Mouse (Mus musculus) heart, postnatal 25 days (tissue): ENCODE measurements at regions not wholly inside any gene's neighbourhood (a gene's known extent, or its start where the extent isn't known, plus 50 kb on each side); places are given as distances from the start of the nearest gene placed in this dataset.

Experiments used
- DNase-seq: peaks from one replicate; pipeline ENCODE4 v3.0.0; 2022; ENCODE audit warnings: low spot score
- intact Hi-C: fragments of 180-260 bp; cut with DNase I; formaldehyde crosslinking; loops from one replicate; pipeline ENCODE4 v1.15.1; 2025

DNA sequence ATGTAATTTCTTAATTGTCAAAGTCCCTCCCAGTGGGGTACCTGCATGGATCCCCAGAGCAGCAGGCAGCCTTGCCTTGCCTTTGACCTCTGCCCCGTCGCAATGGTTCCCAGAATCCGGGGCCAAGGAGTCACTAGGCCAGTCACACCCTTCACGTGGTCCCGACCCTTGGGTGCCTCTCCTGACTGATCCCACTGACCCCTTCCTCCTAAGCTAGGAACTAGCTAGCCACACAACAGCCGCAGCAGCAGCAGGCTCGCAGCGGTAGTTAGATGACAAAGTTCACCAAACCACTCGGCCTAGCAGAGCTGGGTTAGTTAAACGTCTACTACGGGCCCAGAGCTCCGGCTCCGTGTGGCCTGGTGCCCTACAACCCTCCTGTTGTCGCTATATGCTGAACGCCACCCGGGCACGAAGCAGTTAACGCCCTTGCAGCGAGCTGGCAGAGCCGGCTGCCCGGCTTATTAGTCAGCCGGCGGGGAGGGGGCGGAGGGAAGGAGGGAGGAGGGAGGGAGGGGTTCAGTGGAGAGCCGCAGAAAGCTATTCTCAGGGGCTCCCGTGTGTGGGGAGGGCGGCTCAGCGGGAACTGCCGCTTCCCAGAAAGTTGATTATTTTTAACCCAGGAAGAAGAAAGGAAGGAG is 84.6 kb downstream of the 1700001O22Rik start:
- intact Hi-C loops = loop anchor here (5.0 kb wide), 1 partner anchor 122 kb away; the partner anchor contains the start of gene Cstad
- DNase-seq = peak; percentile 72

DNA sequence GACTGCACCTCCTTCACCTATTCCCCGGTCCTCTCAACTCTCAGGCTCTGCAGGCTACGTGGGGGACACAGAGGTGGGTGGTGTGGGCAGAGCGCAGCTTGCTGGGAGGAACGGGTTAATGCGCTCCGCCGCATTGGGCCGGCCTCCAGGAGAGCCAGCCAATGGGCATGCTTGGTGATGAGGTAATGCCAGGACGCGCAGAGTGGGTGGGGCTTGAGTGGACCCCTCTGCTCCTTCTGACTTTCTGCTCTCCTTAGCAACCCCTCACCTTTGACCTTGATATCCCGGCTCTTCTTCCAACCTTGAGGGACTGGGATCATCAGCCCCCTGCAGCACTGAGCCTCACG is 85.2 kb downstream of the 1700001O22Rik start:
- intact Hi-C loops = loop anchor here (5.0 kb wide), 1 partner anchor 121 kb away; the partner anchor contains the start of gene Cstad
- DNase-seq = peak; percentile 85

DNA sequence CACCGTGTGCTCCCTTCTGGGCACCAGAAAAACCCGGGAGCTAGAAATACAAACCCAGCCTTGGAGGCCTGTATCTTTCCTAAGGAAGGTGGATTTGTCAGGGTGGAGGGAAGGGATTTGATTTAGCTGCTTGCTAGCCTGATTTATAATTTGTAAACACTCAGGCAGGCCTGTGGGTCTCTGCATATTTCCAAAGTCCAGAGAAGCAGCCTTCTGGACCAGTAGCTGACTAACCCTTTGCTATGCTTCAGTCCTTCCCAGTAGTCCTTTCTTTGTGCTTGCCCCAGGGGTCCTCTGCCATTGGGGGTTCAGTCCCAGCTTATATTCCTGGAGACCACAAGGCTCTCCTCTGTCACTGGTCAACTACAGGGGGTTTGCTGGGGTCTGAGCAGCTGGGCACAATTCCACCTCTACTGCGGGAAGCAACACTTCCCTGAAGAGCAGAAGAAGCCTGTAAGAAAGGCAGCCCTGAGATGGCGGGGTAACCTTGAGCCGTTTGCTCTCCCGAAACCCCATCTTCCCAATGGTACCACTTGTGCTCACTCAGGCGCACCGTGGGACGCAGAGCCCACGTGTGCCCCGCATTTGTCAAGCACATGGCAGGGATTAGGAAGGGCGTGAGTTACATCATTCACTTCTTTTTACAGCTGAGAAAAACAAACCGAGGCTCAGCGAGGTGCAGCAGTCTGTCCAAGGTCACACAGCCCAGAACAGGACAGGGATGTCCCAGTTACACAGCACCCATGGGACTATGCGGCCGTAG is 85.7 kb downstream of the 1700001O22Rik start:
- DNase-seq = no peak
- intact Hi-C loops = loop anchor here (5.0 kb wide), 1 partner anchor 120 kb away; the partner anchor contains the start of gene Cstad

DNA sequence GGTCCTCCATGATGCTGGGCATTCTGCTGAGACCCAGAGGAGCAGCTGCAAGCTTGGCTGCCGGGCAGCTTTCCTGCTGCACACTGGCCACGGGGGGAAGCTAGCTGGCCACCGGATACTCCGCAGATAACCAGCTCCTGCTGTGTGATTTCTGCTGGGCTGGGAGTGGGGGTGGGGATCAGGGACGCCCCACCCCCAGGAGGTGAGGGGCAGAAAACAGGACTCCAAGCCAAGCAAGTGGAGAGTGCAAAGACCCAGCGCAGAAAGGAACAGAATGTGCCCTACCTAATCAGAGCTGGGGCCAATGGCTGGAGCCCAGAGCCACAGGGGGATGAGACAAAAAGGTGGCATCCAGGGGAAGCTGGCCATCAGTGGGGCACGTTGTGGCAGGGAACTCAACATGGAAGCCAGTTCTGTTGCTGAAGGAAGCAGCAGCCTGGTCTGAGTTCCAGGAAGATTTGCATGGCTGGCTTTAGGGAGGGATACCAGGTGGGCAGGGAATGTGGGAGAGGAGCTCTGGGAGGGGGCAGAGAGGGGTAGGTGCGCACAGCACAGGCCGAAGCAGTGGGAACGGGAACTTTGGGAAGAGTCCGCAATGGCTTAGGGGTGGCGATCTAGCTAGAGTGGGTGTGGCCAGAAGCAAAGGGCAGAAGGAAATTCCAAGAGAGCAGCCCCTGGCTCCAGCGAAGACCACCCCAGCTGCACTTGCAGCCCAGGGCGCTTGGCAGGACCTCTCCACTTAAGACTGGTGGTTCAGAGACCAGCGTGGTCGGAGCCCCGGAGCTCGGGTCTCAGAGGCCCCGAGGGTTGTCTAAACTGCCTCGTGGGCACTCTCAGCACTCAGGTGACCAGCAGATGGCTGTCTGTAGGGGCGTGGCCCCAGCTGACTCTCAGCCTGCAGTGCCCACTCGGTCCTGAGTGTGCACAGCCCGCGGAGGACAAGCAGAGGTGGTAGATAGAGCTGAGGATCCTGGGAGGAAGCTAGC is 86.6 kb downstream of the 1700001O22Rik start:
- peak; percentile 56 for DNase-seq
- intact Hi-C loops = loop anchor here (5.0 kb wide), 1 partner anchor 120 kb away; the partner anchor contains the start of gene Cstad

DNA sequence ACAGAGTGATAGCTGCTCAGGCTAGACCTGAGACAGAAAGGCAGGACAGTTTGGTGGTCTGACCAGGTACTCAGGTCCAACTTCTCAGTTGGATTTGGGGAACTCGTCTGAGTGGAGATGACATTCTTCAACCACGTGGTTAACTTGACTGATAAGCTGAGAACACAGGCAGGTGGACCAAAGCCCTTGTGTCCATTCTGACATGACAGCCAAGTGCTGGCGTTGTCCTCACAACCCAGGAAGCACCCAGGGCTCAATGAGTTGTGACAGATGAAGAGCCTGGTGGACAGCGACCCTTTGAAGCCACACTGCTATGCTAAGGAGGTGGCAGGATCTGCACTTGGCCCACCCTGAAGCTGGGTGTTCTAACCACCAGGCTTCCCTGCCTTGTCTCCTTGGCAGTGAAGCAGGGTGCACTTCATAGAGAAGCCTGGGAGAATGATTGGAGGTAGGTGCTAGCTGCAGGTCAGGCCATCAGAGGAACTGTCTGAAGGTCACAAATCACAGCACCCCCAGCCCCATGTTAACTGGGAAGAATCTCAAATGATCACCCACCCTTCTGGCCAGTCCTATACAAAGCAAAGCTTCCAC is 87.6 kb downstream of the 1700001O22Rik start:
- intact Hi-C loops = loop anchor here (5.0 kb wide), 1 partner anchor 119 kb away; the partner anchor contains the start of gene Cstad
- no peak for DNase-seq

DNA sequence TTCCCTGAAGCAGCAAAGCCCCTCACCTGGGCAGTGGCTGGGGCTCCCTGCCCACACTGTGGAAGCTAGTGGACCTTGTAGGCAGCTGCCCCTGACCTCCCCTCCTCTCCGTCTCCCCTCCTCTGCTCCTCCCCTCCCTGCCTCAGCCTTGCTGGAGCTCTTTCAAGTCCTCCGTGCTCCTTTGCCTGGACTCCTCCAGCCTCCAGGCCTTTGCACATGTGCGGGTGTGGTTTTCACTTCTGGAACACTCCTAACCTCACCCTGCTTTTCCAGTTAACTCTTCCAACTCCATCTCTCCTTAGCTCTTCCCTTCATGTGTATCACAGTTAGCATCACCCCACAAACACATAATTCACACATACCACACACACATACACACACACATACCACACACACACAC is 89.9 kb downstream of the 1700001O22Rik start:
- intact Hi-C loops = no loop called here
- no peak for DNase-seq

DNA sequence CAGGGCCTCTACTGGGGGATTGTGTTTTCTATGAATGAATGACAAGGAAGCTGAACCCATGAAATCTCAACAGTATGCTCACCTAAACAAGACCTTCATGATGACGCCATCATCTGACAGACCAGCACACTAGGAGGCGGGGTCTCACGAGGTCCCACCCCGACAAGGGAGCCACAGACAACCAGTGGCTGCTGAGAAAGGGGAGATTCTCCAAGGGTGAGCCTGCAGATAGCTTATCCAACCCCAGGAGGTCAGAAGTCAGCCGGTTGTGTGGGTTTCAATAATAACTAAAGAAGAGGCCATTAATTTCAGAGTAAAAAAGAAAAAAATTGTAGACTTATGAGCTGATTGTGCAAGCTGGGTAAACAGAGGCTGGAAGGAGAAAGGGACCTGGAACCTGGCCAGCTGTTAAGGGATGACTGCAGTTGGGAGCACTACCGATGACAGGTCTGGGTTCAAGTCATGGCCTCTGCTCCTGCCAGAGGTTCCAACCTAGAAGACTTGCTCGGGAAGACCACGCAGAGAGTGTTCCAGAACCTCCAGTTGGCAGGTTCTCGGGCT is 90.5 kb downstream of the 1700001O22Rik start:
- no peak for DNase-seq

DNA sequence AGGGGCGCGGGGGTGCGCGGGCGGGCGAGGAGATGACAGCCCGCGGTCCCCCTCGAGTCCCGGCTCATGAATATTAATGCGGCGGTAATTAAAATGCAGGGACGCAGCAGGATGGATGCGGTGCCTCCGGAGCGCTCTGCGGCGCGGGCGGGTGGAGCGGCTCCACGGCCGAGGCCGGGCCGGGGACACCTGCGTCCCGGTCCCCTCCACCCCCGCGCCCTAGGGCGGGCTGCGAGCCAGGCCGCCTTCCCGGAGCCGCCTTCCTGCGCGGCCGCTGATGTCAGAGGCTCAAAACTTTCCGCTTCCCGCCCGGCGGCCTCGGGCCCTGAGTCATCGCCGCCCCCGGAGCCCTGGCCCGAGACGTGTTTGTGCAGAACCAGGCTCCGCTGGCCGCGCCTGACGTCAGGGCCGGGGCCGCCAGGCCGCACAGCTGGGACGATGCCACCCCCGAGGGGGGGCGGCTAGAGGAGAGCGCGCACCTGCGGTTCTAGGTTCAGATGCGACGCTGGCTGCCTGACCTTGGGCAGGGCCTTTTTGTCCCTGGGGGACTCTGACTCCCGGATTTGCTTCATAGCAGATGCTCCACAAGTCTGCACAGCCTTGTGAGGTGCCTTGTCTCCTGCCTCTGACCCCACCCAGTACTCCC is 91.5 kb downstream of the 1700001O22Rik start:
- intact Hi-C loops = no loop called here
- peak; percentile 96 for DNase-seq

More for the DNA sequence above, 90.5 kb downstream of the 1700001O22Rik start:
- intact Hi-C loops = no loop called here

DNA sequence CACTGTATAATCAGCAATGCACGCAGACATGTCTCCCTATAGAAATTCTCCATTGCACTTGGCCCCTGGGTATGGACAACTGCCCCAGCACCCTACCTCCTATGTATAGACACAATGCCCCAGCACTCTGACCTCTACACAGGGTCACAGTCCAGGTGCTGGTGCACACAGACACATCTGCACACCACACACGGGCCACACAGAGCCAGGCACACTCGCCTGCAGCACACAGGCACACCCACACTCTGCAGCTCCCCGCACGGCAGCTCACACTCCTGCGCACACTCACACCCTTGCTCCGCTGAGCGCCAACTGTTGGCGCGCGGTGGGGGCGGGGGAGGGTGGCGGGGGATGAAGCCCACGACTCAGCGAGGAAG is 92.0 kb downstream of the 1700001O22Rik start:
- intact Hi-C loops = no loop called here
- DNase-seq = no peak

DNA sequence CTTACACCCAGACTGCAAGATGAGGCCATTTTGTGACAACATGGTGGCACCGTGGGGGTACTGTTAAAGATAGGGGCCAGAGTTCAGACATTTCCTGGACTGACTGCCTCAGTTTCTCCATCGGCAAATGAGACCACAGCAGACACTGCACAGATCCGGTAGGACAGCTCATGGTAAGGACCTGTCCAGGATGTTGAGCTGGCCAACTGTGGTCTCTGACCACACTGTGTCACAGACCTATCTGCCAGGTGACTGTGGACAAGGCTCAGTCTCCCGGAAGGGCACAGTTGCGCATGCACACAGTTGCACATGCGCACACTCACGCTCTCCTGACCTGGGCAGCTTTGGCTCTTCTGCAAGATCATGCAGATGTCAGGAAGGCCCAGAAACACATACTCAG is 92.6 kb downstream of the 1700001O22Rik start:
- intact Hi-C loops = no loop called here
- no peak for DNase-seq

DNA sequence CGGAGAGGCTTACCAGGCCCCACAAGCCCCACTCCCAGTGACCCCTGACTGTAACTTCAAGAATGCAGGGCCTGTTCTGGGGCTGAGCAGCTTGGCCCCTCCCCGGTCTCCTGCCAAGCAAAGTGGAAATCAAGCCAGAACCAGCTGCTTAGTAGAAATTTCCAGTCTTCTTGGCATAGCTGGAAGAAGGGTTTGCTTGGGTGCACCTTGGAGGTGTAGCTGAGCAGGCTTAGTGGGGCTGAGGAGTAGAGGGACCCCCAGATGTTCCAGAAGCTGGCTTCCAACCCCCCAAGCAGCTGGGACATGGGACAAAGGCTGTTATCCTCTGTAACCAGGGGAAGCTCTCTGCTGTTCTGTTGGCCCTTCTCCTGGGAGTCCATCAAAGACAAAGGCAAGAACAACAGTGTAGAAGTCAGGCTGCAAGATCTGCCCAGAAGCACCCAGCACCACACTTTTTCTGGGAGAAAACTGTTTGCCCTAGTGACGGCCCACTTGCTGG is 94.0 kb downstream of the 1700001O22Rik start:
- intact Hi-C loops = loop anchor here (5.0 kb wide), 1 partner anchor 237 kb away; the partner anchor contains the start of gene Ier5l
- DNase-seq = no peak

DNA sequence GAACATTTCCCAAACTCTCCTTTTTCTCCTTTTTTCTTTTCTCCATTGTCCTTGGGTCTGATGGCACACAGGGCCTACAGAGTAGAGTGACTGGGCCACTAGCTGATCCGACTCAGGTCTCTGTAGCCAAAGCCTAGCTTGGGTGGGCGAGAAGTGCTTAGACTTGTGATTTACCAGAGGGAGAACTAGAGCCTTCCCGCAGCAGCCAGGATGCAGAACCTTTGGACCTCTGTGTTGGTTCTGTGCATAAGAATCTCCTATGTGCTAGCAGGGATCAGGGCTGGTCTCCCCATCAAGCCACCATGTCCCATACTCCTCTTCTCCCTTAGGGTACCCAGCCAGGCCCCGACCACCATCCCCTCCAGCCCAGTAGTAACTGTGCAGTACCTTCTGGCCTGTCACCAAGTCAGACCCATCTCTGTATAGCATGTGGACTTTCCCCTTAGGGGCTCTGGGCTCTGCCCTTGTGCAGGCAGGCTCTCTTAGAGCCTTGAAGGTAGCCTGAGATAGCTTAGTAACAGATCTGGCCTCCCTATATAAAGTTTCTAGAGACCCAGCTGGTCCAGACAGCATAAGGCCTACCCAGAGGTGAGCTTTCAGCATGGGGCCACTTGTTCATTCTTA is 94.6 kb downstream of the 1700001O22Rik start:
- intact Hi-C loops = loop anchor here (5.0 kb wide), 1 partner anchor 237 kb away; the partner anchor contains the start of gene Ier5l
- DNase-seq = no peak

DNA sequence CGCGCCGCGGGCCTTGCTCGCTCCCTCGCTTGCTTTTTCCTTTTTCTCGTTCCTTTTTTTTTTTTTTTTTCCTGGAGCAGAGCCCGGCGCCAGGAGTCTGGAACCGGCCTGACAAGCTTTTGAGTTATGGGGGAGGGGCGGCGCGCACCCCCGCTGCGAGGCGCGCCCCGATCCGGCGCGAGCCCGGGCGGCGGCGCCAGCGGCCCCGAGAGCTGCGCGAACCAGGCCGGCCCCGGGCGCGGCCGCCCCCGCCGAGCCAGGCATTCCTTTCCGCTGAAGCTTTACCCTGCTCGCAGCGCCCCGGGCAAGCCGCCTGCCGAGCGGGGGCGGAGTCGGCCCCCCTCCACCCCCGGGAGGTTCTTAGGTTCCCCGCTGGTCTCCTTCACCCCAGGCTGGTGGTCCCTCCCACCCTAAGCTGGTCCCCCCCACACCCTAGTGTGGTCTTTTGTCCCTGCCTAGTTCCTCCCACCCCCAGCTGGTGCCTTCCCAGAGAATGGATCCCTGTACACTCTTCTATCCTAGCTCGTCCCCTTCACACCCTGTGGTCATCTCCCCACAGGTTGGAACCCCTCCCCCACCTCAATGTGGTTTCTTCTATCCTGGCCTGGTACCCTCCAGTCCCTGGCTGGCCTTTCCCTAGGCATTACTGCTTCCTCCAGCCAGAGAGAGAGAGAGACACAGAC is 95.3 kb downstream of the 1700001O22Rik start:
- intact Hi-C loops = loop anchor here (5.0 kb wide), 1 partner anchor 236 kb away; the partner anchor contains the start of gene Ier5l
- DNase-seq = peak; percentile 81

DNA sequence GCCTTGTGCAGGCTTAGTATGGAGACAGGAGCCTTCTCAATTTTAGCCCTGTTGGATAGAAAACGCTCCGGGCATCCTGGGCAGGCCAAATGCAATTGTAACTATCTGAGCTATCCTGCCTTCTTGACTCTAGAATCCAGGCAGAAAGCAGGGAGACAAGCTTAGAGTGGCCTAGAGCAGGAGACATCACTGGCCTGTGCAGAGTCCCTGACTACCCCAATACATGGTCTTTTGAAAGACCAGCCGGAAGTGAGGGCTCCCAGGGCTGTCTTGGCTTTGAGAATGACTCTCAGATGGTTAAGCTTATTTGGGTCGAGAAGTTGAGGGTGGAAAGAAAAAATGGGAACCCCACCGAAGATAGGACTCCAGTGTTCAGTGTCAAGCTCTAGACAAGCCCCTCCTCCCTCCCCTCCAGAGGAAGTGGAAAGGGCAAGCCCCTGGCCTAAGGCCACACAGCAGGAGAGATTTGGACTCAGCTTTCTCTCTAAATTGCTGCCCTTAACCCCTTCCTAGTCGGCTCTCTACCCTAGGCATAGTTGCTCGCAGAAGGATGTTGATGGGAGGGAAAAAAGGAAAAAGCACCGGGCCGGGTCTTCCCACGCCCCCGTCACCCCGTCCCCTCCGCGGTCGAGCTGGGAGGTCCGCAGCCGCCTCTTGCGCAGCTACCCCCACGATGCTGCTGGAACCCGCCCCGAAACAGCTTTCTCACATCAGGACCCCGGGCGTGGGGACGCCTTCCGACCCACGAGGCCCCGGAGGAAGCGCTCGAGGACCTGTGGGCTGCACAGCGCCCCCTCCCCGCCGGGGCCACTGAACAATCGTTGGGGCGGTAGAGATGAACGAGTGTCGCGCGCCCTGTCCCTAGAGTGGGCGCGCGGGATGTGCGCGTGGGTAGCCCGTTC is 96.1 kb downstream of the 1700001O22Rik start:
- intact Hi-C loops = loop anchor here (5.0 kb wide), 1 partner anchor 235 kb away; the partner anchor contains the start of gene Ier5l
- DNase-seq = peak; percentile 73

DNA sequence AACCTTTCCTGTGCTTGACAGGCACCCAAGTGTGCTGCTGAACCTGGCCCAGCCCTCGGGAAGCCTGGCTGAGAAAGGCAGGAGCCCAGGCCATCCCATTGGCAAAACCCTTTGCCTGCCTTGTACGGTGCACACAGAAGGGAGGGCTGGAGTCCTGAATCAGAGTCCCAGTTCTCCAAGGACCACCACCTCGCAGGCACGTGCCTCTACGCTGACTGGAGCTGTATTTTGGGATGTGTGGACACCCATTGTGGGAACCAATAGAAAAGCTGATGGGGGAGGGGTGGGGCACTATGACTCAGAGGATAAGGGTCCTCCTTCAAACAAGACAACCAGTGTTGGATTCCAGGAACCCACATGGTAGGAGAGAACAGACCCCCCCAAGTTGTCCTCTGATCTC is 97.4 kb downstream of the 1700001O22Rik start:
- no peak for DNase-seq
- intact Hi-C loops = loop anchor here (5.0 kb wide), 1 partner anchor 234 kb away; the partner anchor contains the start of gene Ier5l

DNA sequence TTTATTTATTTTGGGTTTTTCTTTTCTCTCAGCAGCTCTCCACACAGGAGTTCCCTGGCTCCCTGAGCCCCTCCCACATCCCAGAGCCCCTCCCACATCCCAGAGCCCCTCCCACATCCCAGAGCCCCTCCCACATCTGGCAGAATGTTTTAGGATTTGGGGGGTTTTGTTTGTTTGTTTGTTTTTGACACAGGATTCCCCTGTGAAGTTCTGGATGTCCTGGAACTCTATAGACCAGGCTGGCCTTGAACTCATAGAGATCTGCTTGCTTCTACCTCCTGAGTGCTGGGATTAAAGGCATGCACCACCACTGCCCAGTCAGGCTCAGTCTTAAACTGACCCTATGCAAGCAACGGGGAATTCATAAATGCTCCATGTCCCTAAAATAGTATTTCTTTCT is 100.2 kb downstream of the 1700001O22Rik start:
- intact Hi-C loops = no loop called here
- no peak for DNase-seq
